Mouse (Mus musculus) liver, embryonic 14.5 days (tissue): Measurements from ENCODE around the gene Gfpt1. TPM values are rescaled to one million over a fixed set of nuclear protein-coding genes. Genes with fewer than 3 reads are reported as not detected.

Experiments
- ATAC-seq: fragments of 200-750 bp; cut with Nextera tagmentation; 2 replicates; pipeline ENCODE4 v1.8.0; 2017; ENCODE audit warnings: moderate number of reproducible peaks, mild to moderate bottlenecking, moderate library complexity; ENCODE audit not compliant: insufficient read depth
- DNase-seq, 3 experiments: peaks; one replicate each; pipeline ENCODE4 v3.0.0-alpha.2; 2012 to 2013; ENCODE audit warnings: low read depth in 3 of 3, low spot score in 3 of 3
- H3K27ac ChIP-seq: fragments of 300-500 bp; sonication (generic); 2 replicates; pipeline ENCODE4 v1.5.1; 2014; ENCODE audit warnings: moderate library complexity, mild to moderate bottlenecking, control low read depth, inconsistent platforms
- H3K27me3 ChIP-seq: fragments of 300-500 bp; sonication (generic); 2 replicates; pipeline ENCODE4 v1.6.1; 2014; ENCODE audit warnings: mild to moderate bottlenecking, low read length, moderate library complexity; ENCODE audit not compliant: control insufficient read depth, insufficient read depth
- H3K36me3 ChIP-seq: fragments of 300-500 bp; sonication (generic); replicated peaks from 2 replicates; pipeline ENCODE4 v1.6.1; 2014; ENCODE audit warnings: low read depth; ENCODE audit not compliant: control insufficient read depth, insufficient read depth
- H3K4me1 ChIP-seq, 2 experiments: fragments of 200-500 bp in 1 of 2; fragments of 300-500 bp in 1 of 2; sonication (generic) in 1 of 2; replicated peaks; 2 replicates each; pipeline ENCODE4 v1.6.1; 2012 to 2014; ENCODE audit warnings: antibody characterized with exemption in 1 of 2, inconsistent platforms in 1 of 2, low read length in 1 of 2; ENCODE audit not compliant: control insufficient read depth in 2 of 2, insufficient read depth in 2 of 2
- H3K4me2 ChIP-seq: fragments of 300-500 bp; sonication (generic); 2 replicates; pipeline ENCODE4 v1.6.1; 2014; ENCODE audit warnings: low read depth, mild to moderate bottlenecking, control low read depth, moderate library complexity
- H3K4me3 ChIP-seq, 2 experiments: fragments of 200-500 bp in 1 of 2; fragments of 300-500 bp in 1 of 2; sonication (generic) in 1 of 2; 2 replicates each; pipeline ENCODE4 v1.5.1; 2012 to 2014; ENCODE audit warnings: low read depth in 2 of 2, low read length in 2 of 2, mild to moderate bottlenecking in 2 of 2, control low read depth in 1 of 2, inconsistent platforms in 1 of 2, moderate library complexity in 1 of 2; ENCODE audit not compliant: insufficient read depth in 1 of 2
- H3K9ac ChIP-seq: fragments of 300-500 bp; sonication (generic); replicated peaks from 2 replicates; pipeline ENCODE4 v1.6.1; 2014; ENCODE audit warnings: mild to moderate bottlenecking, control low read depth, moderate library complexity
- H3K9me3 ChIP-seq: fragments of 300-500 bp; sonication (generic); 2 replicates; pipeline ENCODE4 v1.6.1; 2016; ENCODE audit warnings: low read length, mixed read lengths; ENCODE audit not compliant: control insufficient read depth
- CTCF ChIP-seq: IDR thresholded peaks from 2 replicates; pipeline ENCODE4 v1.5.1; 2016; ENCODE audit warnings: antibody characterized with exemption, low read depth, control low read depth
- EP300 ChIP-seq: IDR thresholded peaks from 2 replicates; pipeline ENCODE4 v1.6.1; 2016; ENCODE audit warnings: antibody characterized with exemption, low read depth
- WGBS: fragments of 180-500 bp; shearing (Covaris S2); extraction: QIAGEN DNeasy Blood & Tissue Kit; methylation state at CpG from one replicate; pipeline ENCODE4 v1.1.7; 2014; ENCODE audit not compliant: insufficient replicate concordance; 5-methylcytosine and 5-hydroxymethylcytosine counted together
- polyA plus RNA-seq, 2 experiments: library from polyadenylated mRNA; depleted of rRNA in 1 of 2; stranded (reverse) in 1 of 2; unstranded in 1 of 2; fragments of >200 nt; fragmentation: Nextera tagmentation in 1 of 2; extraction: Ambion mirVana in 1 of 2; gene quantifications; 2 replicates each; pipeline versions ENCODE4 v1.2.1 to v1.2.3; 2012 to 2014

Gfpt1 gene
- polyA plus RNA-seq, 2 experiments, result 5.2 to 5.5 TPM

GRCm38 (mm10) chr6:87102421-87102911, 59.8 kb downstream of the Gfpt1 start:
- Histone ChIP-seq H3K27ac (no peak overlapping the region), H3K9me3 (no peaks in the 10 kb centered on the region), H3K36me3 (no peaks in the 10 kb centered on the region), H3K4me2 (no peak overlapping the region), H3K9ac (no peak overlapping the region), H3K4me1 (no peaks in the 10 kb centered on the region), H3K27me3 (no peaks in the 10 kb centered on the region), H3K4me3 (no peak overlapping the region)
- 42% methylated on average over 7 of the region's 7 CpGs for WGBS
- ATAC-seq, result no peak
- no peak for DNase-seq
- TF ChIP-seq EP300 (no peak), CTCF (no peak)

DNA sequence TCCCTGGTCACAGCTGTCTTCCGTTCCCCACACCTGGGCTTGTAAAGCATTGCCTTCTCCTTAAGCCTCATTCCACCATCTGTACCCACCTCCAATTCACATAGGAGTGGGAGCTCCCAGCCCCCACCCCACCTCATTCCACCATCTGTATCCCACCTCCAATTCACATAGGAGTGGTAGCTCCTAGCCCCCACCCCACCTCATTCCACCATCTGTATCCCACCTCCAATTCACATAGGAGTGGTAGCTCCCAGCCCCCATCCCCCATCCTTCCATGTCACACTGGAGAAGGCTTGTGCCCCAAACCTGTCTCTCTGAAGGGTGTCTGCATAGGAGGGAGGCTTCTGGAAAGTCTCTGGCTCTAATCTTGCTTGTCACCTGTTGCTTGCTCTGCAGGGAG, 60.7 kb downstream of the Gfpt1 start:
- Histone ChIP-seq H3K4me2 (no peak overlapping the region), H3K27me3 (no peaks in the 10 kb centered on the region), H3K9ac (no peak overlapping the region), H3K4me1 (no peaks in the 10 kb centered on the region), H3K9me3 (no peaks in the 10 kb centered on the region), H3K4me3 (no peak overlapping the region), H3K36me3 (no peaks in the 10 kb centered on the region), H3K27ac (no peak overlapping the region)
- WGBS, result 76% methylated on average over 1 of the region's 1 CpGs
- ATAC-seq, result no peak
- no peak for DNase-seq
- TF ChIP-seq CTCF (no peak), EP300 (no peak)

GRCm38 (mm10) chr6:87104123-87104796, 61.6 kb downstream of the Gfpt1 start, which contains the start of gene D6Ertd527e:
Gene D6Ertd527e, plus strand, starts transcription at chr6:87104746.
- ATAC-seq, result no peak
- Histone ChIP-seq H3K4me2 (no peak within 1 kb of the TSS), H3K27ac (no peak within 1 kb of the TSS), H3K36me3 (no peaks in the 10 kb centered on the region), H3K4me1 (no peaks in the 10 kb centered on the region), H3K9me3 (no peaks in the 10 kb centered on the region), H3K4me3 (no peak within 1 kb of the TSS), H3K27me3 (no peaks in the 10 kb centered on the region), H3K9ac (no peak within 1 kb of the TSS)
- WGBS, result 56% methylated on average over 11 of the region's 11 CpGs
- DNase-seq, result no peak
- TF ChIP-seq EP300 (no peak), CTCF (no peak)

- no peak overlapping the region for H3K9ac ChIP-seq
- 64% methylated on average over 1 of the region's 1 CpGs for WGBS
- no peak overlapping the region for H3K27ac ChIP-seq
- ATAC-seq, result no peak
- no peaks in the 10 kb centered on the region for H3K36me3 ChIP-seq
- no peak overlapping the region for H3K4me3 ChIP-seq
- H3K27me3 ChIP-seq, result no peaks in the 10 kb centered on the region
- no peaks in the 10 kb centered on the region for H3K4me1 ChIP-seq
- no peak for DNase-seq
- no peak overlapping the region for H3K4me2 ChIP-seq
- H3K9me3 ChIP-seq, result no peaks in the 10 kb centered on the region
- TF ChIP-seq CTCF (no peak), EP300 (no peak)
Observed at GRCm38 (mm10) chr6:87111493-87111892, 68.8 kb downstream of the Gfpt1 start.

DNA sequence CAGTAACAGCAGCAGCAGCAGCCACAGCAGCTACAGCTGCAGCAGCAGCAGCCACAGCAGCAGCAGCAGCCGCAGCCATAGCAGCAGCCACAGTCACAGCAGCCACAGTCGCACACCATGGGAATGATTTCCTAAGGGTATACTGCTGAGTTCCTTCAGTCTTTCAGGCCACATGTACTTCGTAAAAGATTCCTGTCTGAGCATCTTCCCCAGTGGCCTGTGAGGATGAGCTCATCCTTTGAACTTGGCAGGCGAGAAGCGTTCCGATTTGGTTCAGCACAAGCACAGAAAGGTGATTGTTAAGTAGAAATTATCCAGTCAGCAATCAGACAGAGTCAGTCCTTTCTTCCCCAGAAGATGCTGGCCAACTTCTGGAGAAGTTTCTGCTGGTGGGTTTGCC, 69.5 kb downstream of the Gfpt1 start:
- H3K27ac ChIP-seq, result no peak overlapping the region
- ATAC-seq, result no peak
- whole genome bisulfite sequencing, result 74% methylated on average over 6 of the region's 6 CpGs
- no peaks in the 10 kb centered on the region for H3K4me1 ChIP-seq
- TF ChIP-seq EP300 (no peak), CTCF (no peak)
- H3K9ac ChIP-seq, result no peak overlapping the region
- DNase-seq, result no peak
- H3K9me3 ChIP-seq, result no peaks in the 10 kb centered on the region
- no peak overlapping the region for H3K4me3 ChIP-seq
- no peaks in the 10 kb centered on the region for H3K36me3 ChIP-seq
- H3K4me2 ChIP-seq, result no peak overlapping the region
- H3K27me3 ChIP-seq, result no peaks in the 10 kb centered on the region
